ENCODE assay signal across 8 mouse cellular contexts in the genomic region with DNA sequence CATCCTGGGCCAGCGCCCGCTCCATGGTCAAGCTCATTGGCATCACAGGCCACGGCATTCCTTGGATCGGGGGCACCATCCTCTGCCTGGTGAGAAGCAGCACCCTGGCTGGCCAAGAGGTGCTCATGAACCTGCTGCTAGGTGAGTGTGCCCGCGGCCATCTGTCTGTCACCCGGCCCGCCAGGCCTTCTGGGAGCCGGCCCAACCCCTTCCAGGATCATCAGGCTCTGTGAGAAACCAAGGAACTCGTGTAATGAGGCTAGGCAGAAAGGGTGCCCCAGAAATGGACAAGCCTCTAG. TPM values are rescaled to one million over a fixed set of nuclear protein-coding genes. Genes with fewer than 3 reads are reported as not detected.
DNase-seq lines count a peak whose midpoint lies in the region; ATAC-seq and TF ChIP-seq lines count a peak whose summit lies in the region.

No protein-coding gene starts in this region.

- H3K9me3 ChIP-seq in lung, postnatal 0 days (ENCODE audit: low read length), result no peaks in the 10 kb centered on the region
- H3K9me3 ChIP-seq in forebrain, embryonic 10.5 days, result peaks cover 4% of the 10 kb centered on the region; the same call in 1 of the 2 replicates
- no peaks in the 10 kb centered on the region; the same call in 1 of the 2 replicates for H3K9me3 ChIP-seq in limb, embryonic 12.5 days
- no peaks in the 10 kb centered on the region for H3K9me3 ChIP-seq in stomach, embryonic 14.5 days (ENCODE audit: control insufficient read depth, low read depth, low read length)

- TF ChIP-seq CTCF in lung, postnatal 0 days (IDR thresholded peaks at IDR 0.05), result no peak

- TF ChIP-seq EP300 in lung, postnatal 0 days (IDR thresholded peaks at IDR 0.05), result no peak

- no peaks in the 10 kb centered on the region for H3K27me3 ChIP-seq in lung, postnatal 0 days (replicated peaks; ENCODE audit: insufficient read depth, low read length)
- no peaks in the 10 kb centered on the region for H3K27me3 ChIP-seq in forebrain, embryonic 10.5 days (ENCODE audit: poor library complexity, severe bottlenecking)
- no peaks in the 10 kb centered on the region for H3K27me3 ChIP-seq in limb, embryonic 12.5 days
- H3K27me3 ChIP-seq in stomach, embryonic 14.5 days (ENCODE audit: control insufficient read depth, insufficient read depth, low read length), result no peaks in the 10 kb centered on the region

- no peaks in the 10 kb centered on the region for H3K36me3 ChIP-seq in lung, postnatal 0 days (ENCODE audit: insufficient read depth, low read length)
- no peaks in the 10 kb centered on the region for H3K36me3 ChIP-seq in forebrain, embryonic 10.5 days (replicated peaks)
- no peaks in the 10 kb centered on the region for H3K36me3 ChIP-seq in limb, embryonic 12.5 days
- no peaks in the 10 kb centered on the region for H3K36me3 ChIP-seq in stomach, embryonic 14.5 days (ENCODE audit: control insufficient read depth, insufficient read depth, low read length)

- no peak for ATAC-seq in lung, postnatal 0 days
- ATAC-seq in limb, embryonic 12.5 days (ENCODE audit: insufficient number of reproducible peaks, insufficient read depth, low FRiP score, low TSS enrichment, low read depth), result no peak
- ATAC-seq in stomach, embryonic 14.5 days (ENCODE audit: insufficient number of reproducible peaks, insufficient read depth, low FRiP score, low read depth), result no peak

- WGBS in lung, postnatal 0 days, result 79% methylated on average over 10 of the region's 10 CpGs
- WGBS in forebrain, embryonic 10.5 days, result 89% methylated on average over 10 of the region's 10 CpGs
- WGBS in limb, embryonic 12.5 days, result 85% methylated on average over 10 of the region's 10 CpGs
- WGBS in stomach, embryonic 14.5 days, result 78% methylated on average over 10 of the region's 10 CpGs

- DNase-seq in lung, postnatal 0 days (ENCODE audit: low spot score), result no peak
- DNase-seq in lung, adult 18-20 months, result no peak
- DNase-seq in forebrain, embryonic 10.5 days (ENCODE audit: extremely low spot score, low spot score), result no peak
- no peak for DNase-seq in adrenal gland, postnatal 14 days
- no peak for DNase-seq in right cerebral cortex, postnatal 25 days
- no peak for DNase-seq in lung, postnatal 36 days

- H3K4me1 ChIP-seq in lung, postnatal 0 days (ENCODE audit: insufficient read depth, low read depth, low read length), result no peaks in the 10 kb centered on the region
- H3K4me1 ChIP-seq in forebrain, embryonic 10.5 days, result peaks cover 18% of the 10 kb centered on the region
- H3K4me1 ChIP-seq in limb, embryonic 12.5 days (replicated peaks), result peaks cover 9% of the 10 kb centered on the region
- H3K4me1 ChIP-seq in stomach, embryonic 14.5 days (ENCODE audit: control insufficient read depth, insufficient read depth, low read length), result 0 out of 2 replicates have a peak, but pooled peaks cover 3% of the 10 kb centered on the region

- H3K4me2 ChIP-seq in lung, postnatal 0 days (replicated peaks; ENCODE audit: low read depth, low read length), result peak overlapping the region; percentile 36
- H3K4me2 ChIP-seq in limb, embryonic 12.5 days, result peak overlapping the region; percentile 54
- peak overlapping the region; percentile 49 for H3K4me2 ChIP-seq in stomach, embryonic 14.5 days (replicated peaks; ENCODE audit: low read depth, low read length)

- H3K4me3 ChIP-seq in lung, postnatal 0 days (ENCODE audit: low read depth, low read length), result no peak overlapping the region
- peak overlapping the region; percentile 37 for H3K4me3 ChIP-seq in forebrain, embryonic 10.5 days
- peak overlapping the region; percentile 35 for H3K4me3 ChIP-seq in limb, embryonic 12.5 days (replicated peaks)
- peak overlapping the region; percentile 27 for H3K4me3 ChIP-seq in stomach, embryonic 14.5 days (ENCODE audit: low read depth, low read length)

- no peak overlapping the region for H3K27ac ChIP-seq in lung, postnatal 0 days (ENCODE audit: low read length)
- H3K27ac ChIP-seq in forebrain, embryonic 10.5 days, result peak overlapping the region; percentile 71
- no peak overlapping the region for H3K27ac ChIP-seq in limb, embryonic 12.5 days
- no peak overlapping the region for H3K27ac ChIP-seq in stomach, embryonic 14.5 days (ENCODE audit: low read length)

- H3K9ac ChIP-seq in lung, postnatal 0 days (replicated peaks; ENCODE audit: low read depth), result no peak overlapping the region
- H3K9ac ChIP-seq in limb, embryonic 12.5 days (replicated peaks), result peak overlapping the region; percentile 51
- H3K9ac ChIP-seq in stomach, embryonic 14.5 days (replicated peaks; ENCODE audit: low read depth, low read length), result peak overlapping the region; percentile 38; the same call in 1 of the 2 replicates

RNA-seq across cellular contexts. Expression of a gene that starts 0.7 kb away (rescaled TPM):
- 2.4 and 2.5 TPM in 2 replicates for polyA plus RNA-seq in lung, postnatal 0 days (2015; fragmentation: Nextera tagmentation; extraction: Ambion mirVana)
- 4.8 and 5.3 TPM in 2 replicates for polyA plus RNA-seq in forebrain, embryonic 10.5 days (2016; fragmentation: Nextera tagmentation; extraction: Ambion mirVana)
- polyA plus RNA-seq in limb, embryonic 12.5 days (2016; fragmentation: Nextera tagmentation; extraction: Ambion mirVana), result 5.0 and 5.7 TPM in 2 replicates
- polyA plus RNA-seq in stomach, embryonic 14.5 days (2014; fragmentation: Nextera tagmentation; extraction: Ambion mirVana), result 3.3 and 4.5 TPM in 2 replicates
- total RNA-seq in adrenal gland, postnatal 14 days (2021), result 3.0 and 3.6 TPM in 2 replicates

RNA-seq across cellular contexts. Expression of a gene that starts 11.4 kb away (rescaled TPM):
- polyA plus RNA-seq in lung, postnatal 0 days (2015; fragmentation: Nextera tagmentation; extraction: Ambion mirVana), result 2.5 TPM in 2 replicates
- 1.3 and 1.5 TPM in 2 replicates for polyA plus RNA-seq in forebrain, embryonic 10.5 days (2016; fragmentation: Nextera tagmentation; extraction: Ambion mirVana)
- 4.0 and 4.4 TPM in 2 replicates for polyA plus RNA-seq in limb, embryonic 12.5 days (2016; fragmentation: Nextera tagmentation; extraction: Ambion mirVana)
- polyA plus RNA-seq in stomach, embryonic 14.5 days (2014; fragmentation: Nextera tagmentation; extraction: Ambion mirVana), result 1.2 and 1.5 TPM in 2 replicates
- 3.0 and 10.0 TPM in 2 replicates for total RNA-seq in adrenal gland, postnatal 14 days (2021)

RNA-seq across cellular contexts. Expression of a gene that starts 54.8 kb away (rescaled TPM):
- 21.2 and 24.6 TPM in 2 replicates for polyA plus RNA-seq in lung, postnatal 0 days (2015; fragmentation: Nextera tagmentation; extraction: Ambion mirVana)
- 48.2 and 50.1 TPM in 2 replicates for polyA plus RNA-seq in forebrain, embryonic 10.5 days (2016; fragmentation: Nextera tagmentation; extraction: Ambion mirVana)
- 69.2 and 89.9 TPM in 2 replicates for polyA plus RNA-seq in limb, embryonic 12.5 days (2016; fragmentation: Nextera tagmentation; extraction: Ambion mirVana)
- polyA plus RNA-seq in stomach, embryonic 14.5 days (2014; fragmentation: Nextera tagmentation; extraction: Ambion mirVana), result 54.2 and 59.8 TPM in 2 replicates
- total RNA-seq in adrenal gland, postnatal 14 days (2021), result 86.4 and 91.3 TPM in 2 replicates
